Mouse (Mus musculus): Measurements from ENCODE around the gene Gria3.

- TF ChIP-seq POLR2A (IDR thresholded peaks at IDR 0.05; ENCODE audit: insufficient read depth, low read length) (no peak), CTCF (IDR thresholded peaks at IDR 0.05; ENCODE audit: low read depth, low read length) (no peak)
Measured at GRCm38 (mm10) chrX:41505371-41505770, 104.7 kb downstream of the Gria3 start.

Data from ES-Bruce4 (cell line).